Comparison of ENCODE assay signal across 19 mouse cellular contexts in genomic region chr11:118135271-118135670, GRCm38 (mm10). TPM values are rescaled to one million over a fixed set of nuclear protein-coding genes. Genes with fewer than 3 reads are reported as not detected.
DNase-seq lines count a peak whose midpoint lies in the region; ATAC-seq lines count a peak whose summit lies in the region.
"Had no signal": no experiment of that assay in that cellular context is flagged by ENCODE, and none has a peak within 500 bp of the region (broad histone marks: within the 10 kb centered on the region; RNA-seq: fewer than 3 reads in every experiment).

No protein-coding gene starts in this region.

- no peak overlapping the region for H3K27ac ChIP-seq in lung, embryonic 16.5 days (ENCODE audit: low read length)
- H3K27ac ChIP-seq: heart, embryonic 13.5 days; layer of hippocampus, adult 2 months; limb, embryonic 15.5 days; lung, embryonic 15.5 days; midbrain, embryonic 15.5 days; neural tube, embryonic 12.5 days; stomach, embryonic 15.5 days had no signal

- no peak for DNase-seq in lung, postnatal 25 days (ENCODE audit: low spot score)
- peak; percentile 29 for DNase-seq in lung, postnatal 36 days
- DNase-seq in thymus, postnatal 36 days, result peak; percentile 43 to 64
- DNase-seq in frontal cortex, postnatal 36 days (ENCODE audit: low spot score in 2 of 2), result no peak
- no peak for DNase-seq in cerebellum, adult 9-11 months
- DNase-seq: adrenal gland, postnatal 10 days; cerebellum, postnatal 14 days; kidney, adult 8-10 months had no signal

- H3K36me3 ChIP-seq in lung, embryonic 16.5 days (ENCODE audit: control insufficient read depth, insufficient read depth, low read length), result no peaks in the 10 kb centered on the region
- H3K36me3 ChIP-seq: forebrain, embryonic 15.5 days; heart, embryonic 13.5 days; limb, embryonic 15.5 days; lung, embryonic 15.5 days; midbrain, embryonic 15.5 days; neural tube, embryonic 12.5 days; stomach, embryonic 15.5 days had no signal

- H3K4me3 ChIP-seq in lung, embryonic 16.5 days (ENCODE audit: low read length), result no peak overlapping the region
- H3K4me3 ChIP-seq: erythroblast, embryonic 14.5 days; forebrain, embryonic 15.5 days; heart, embryonic 13.5 days; layer of hippocampus, adult 2 months; limb, embryonic 15.5 days; lung, embryonic 15.5 days; midbrain, embryonic 15.5 days; neural tube, embryonic 12.5 days; stomach, embryonic 15.5 days had no signal

- H3K9me3 ChIP-seq in lung, embryonic 16.5 days (ENCODE audit: control insufficient read depth, low read length), result peaks cover 3% of the 10 kb centered on the region
- H3K9me3 ChIP-seq: forebrain, embryonic 15.5 days; limb, embryonic 15.5 days; lung, embryonic 15.5 days; midbrain, embryonic 15.5 days; stomach, embryonic 15.5 days had no signal

- no peak overlapping the region for H3K9ac ChIP-seq in lung, embryonic 16.5 days (ENCODE audit: low read length)
- H3K9ac ChIP-seq: forebrain, embryonic 15.5 days; heart, embryonic 13.5 days; limb, embryonic 15.5 days; lung, embryonic 15.5 days; midbrain, embryonic 15.5 days; neural tube, embryonic 12.5 days; stomach, embryonic 15.5 days had no signal

- ATAC-seq in lung, embryonic 16.5 days (ENCODE audit: low read depth), result 0 out of 2 replicates have a peak, but pooled peaks have one; percentile 38
- ATAC-seq in monocyte, adult 5-6 weeks (replicated peaks; ENCODE audit: insufficient number of reproducible peaks, low FRiP score, low TSS enrichment, poor library complexity, severe bottlenecking), result peak; percentile 81
- ATAC-seq: forebrain, embryonic 15.5 days; midbrain, embryonic 15.5 days had no signal

- peaks cover 6% of the 10 kb centered on the region; the same call in 1 of the 2 replicates for H3K4me1 ChIP-seq in lung, embryonic 16.5 days (replicated peaks; ENCODE audit: control insufficient read depth, insufficient read depth, low read length)

- H3K27me3 ChIP-seq in lung, embryonic 16.5 days (ENCODE audit: control insufficient read depth, insufficient read depth, low read depth, low read length), result no peaks in the 10 kb centered on the region
- H3K27me3 ChIP-seq: forebrain, embryonic 15.5 days; heart, embryonic 13.5 days; limb, embryonic 15.5 days; lung, embryonic 15.5 days; midbrain, embryonic 15.5 days; stomach, embryonic 15.5 days had no signal

- WGBS in lung, embryonic 16.5 days, result 30% methylated on average over 6 of the region's 6 CpGs

- no peak overlapping the region for H3K4me2 ChIP-seq in lung, embryonic 16.5 days (ENCODE audit: low read depth, low read length)
- H3K4me2 ChIP-seq: forebrain, embryonic 15.5 days; heart, embryonic 13.5 days; limb, embryonic 15.5 days; lung, embryonic 15.5 days; midbrain, embryonic 15.5 days; neural tube, embryonic 12.5 days; stomach, embryonic 15.5 days had no signal

RNA-seq across cellular contexts. Expression of gene Dnah17, which starts 4.8 kb away (rescaled TPM):
- 0.19 and 0.23 TPM in 2 replicates for polyA plus RNA-seq in lung, embryonic 16.5 days (2015; fragmentation: Nextera tagmentation; extraction: Ambion mirVana)
- 0.19 to 2.2 TPM in 2 of 3 replicates, not detected in the other for total RNA-seq in monocyte, adult 5-6 weeks (2017)
- polyA plus RNA-seq: erythroblast, embryonic 14.5 days had no signal

Comparison
In these comparisons a context has a peak if more than half of its experiments do, and no peak if none do; other contexts are left out.
1. DNase-seq: peak in lung, postnatal 36 days (single experiment) and thymus, postnatal 36 days (2 of 2); none in lung, postnatal 25 days (single experiment), frontal cortex, postnatal 36 days (0 of 2) and cerebellum, adult 9-11 months (single experiment).